Mouse (Mus musculus) layer of hippocampus, adult 9-10 months (tissue): ENCODE data around the gene Hnrnpd.

ENCODE experiments used
- DNase-seq: peaks from one replicate; pipeline ENCODE4 v3.0.0; 2022; ENCODE audit warnings: low spot score

Hnrnpd gene

GRCm38 (mm10) chr5:99978699-99979442 is at the start of gene Hnrnpd, which contains the start of gene 4930524J08Rik:
TSS of gene Hnrnpd (minus strand) at chr5:99978938.
TSS of gene 4930524J08Rik (plus strand) at chr5:99979061.
- peak; percentile 77 for DNase-seq

DNA sequence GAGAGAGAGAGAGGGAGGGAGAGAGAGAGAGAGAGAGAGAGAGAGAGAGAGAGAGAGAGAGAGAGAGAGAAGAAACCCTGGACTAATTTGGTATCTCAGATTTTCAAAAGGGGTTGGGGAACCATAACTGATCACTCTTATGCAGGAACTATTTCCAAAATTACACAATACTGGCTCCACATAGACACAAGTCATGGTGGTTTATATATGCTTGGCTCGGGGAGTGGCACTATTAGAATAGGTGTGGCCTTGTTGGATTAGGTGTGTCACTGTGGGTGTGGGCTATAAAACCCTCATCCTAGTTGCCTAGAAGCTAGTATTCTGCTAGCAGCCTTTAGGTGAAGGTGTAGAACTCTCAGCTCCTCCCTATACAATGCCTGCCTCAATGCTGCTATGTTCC is 46.1 kb upstream of the Hnrnpd start:
- DNase-seq, result no peak

DNA sequence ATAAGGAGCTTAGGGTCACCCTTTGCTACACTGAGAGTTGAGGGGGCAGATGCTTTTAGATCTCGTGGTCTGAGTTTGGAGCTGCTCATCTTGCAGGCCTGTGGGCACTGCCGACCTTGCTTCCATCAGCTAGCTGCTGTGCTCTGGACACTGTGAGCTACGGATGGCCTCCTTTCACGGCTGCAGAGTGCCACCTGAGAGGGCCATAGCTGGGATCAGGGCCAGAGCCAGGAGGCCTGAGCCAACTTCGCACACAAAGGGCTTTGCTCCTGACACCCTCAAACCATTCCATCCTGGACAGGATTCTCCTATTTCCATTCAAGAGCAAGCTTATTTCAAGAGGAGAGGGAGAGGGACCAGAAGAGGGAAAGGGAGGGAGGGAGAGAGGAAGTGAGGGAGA is 45.7 kb upstream of the Hnrnpd start:
- no peak for DNase-seq

- no peak for DNase-seq
Observed at GRCm38 (mm10) chr5:100020089-100020488, 41.4 kb upstream of the Hnrnpd start.

DNA sequence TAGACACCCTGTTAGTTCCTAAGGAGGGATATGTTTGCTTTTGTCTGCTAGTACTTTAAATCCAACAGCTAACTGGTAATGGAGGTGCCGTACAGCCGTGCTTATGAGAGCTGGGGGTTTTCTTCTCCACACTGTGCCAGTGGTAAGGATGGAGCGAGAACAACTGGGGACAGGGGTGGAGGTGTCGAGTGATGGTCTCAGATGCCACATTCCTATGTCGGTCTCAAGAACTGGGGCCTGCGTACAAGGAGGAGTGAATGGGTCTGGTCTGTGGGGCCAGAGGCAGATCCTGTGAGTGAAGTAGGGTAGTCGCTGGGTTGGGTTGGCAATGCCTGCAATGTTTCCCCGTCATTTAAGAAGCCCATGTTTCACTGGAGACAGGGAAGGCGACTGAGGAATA is 33.9 kb upstream of the Hnrnpd start:
- no peak for DNase-seq

- no peak for DNase-seq
Observed at GRCm38 (mm10) chr5:100008485-100008884, 29.7 kb upstream of the Hnrnpd start.

- no peak for DNase-seq
Observed at GRCm38 (mm10) chr5:100007040-100007375, 28.3 kb upstream of the Hnrnpd start.

GRCm38 (mm10) chr5:100006324-100007039 is 27.7 kb upstream of the Hnrnpd start:
- no peak for DNase-seq

GRCm38 (mm10) chr5:100005896-100006295 is 27.2 kb upstream of the Hnrnpd start:
- no peak for DNase-seq

- DNase-seq, result no peak
Observed at GRCm38 (mm10) chr5:100005431-100005830, 26.7 kb upstream of the Hnrnpd start.

GRCm38 (mm10) chr5:100003895-100004294 is 25.2 kb upstream of the Hnrnpd start:
- no peak for DNase-seq

DNA sequence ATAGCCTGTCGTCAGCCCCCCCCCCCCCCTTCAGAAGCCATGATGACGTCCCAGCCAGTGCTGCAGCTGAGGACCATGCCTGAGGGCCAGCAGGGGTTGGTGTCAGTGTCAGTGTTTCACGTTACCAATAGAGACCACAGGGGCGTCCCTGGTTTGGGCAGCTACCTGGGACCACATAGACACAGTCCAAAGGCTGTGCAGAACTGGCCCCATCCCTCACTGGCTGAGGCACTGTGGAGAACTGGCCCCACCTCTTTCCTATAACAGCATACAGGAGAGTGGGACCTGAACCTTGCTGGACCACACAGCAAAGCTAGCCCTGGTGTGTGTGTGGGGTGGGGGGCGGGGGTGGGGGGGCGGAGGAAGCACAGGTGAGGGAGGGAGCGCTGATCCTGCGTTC is 21.8 kb upstream of the Hnrnpd start:
- DNase-seq, result no peak

- no peak for DNase-seq
Observed at GRCm38 (mm10) chr5:100000048-100000447, 21.3 kb upstream of the Hnrnpd start.

DNA sequence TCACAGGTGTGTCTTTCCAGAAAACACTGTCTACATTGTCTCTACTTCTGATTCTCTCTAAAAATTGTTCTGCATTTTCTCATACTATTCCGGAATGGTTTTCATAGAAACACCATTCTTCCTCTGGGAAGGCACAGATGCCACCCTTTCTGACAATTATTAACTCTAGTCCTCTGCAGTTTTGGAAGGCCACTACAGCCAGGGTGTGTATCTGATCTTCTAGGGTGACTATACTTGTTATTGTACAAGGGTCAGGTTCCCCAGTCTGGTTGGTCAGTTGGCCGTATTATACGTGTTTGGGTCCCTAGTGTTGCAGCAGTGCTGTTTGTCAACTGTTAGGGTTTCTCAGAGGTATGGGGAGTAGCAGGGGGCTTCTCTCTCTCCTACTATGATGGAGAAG is 15.9 kb upstream of the Hnrnpd start:
- no peak for DNase-seq

DNA sequence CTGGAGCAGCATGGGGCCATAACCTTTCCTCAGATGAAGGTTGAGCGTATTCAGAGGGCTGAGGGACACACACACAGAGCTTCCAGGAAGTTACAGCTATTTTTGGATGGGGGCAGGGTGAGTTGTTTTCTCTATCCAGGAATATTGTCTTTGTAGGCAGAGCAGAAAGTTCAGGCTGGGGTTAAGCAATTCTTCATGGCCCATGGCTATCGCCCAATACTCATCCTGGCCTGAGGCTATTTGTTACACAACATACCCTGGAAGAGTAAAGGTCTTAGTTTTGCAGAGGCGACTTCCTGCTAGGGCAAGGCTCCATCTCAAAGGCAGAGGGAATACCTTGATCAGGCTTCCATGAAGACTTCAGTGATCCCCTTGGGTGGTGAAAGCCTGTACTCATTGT is 15.4 kb upstream of the Hnrnpd start:
- no peak for DNase-seq

DNA sequence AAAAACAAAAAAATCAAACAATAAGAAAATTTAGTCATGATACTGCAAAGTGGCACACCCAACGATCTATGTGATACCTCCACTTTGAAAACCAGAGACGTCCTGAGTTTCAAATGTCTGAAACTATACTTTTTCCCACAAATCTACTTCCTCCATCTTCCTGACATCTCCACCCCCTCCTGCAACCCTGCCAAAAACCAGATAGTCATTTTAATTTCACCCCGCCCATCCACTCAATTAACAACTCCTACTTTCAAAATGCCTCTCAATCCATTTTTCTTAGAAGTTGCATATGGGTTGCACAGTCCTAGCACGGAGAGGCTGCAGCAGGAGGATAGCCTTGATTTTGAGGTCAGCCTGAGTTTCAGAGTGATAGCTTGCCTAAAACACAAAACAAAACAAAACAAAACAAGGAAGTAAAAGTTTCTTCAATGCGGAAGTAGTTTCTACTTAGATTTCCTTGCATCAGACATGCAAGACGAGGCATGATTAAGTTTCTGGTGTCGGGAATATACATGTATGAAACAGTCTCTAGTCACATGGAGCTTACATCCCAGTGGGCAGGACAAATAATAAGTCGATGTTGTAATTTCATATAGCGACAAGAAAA is 4.8 kb upstream of the Hnrnpd start:
- no peak for DNase-seq

- DNase-seq, result no peak
Observed at GRCm38 (mm10) chr5:99977516-99978301, 1.0 kb downstream of the Hnrnpd start.

DNA sequence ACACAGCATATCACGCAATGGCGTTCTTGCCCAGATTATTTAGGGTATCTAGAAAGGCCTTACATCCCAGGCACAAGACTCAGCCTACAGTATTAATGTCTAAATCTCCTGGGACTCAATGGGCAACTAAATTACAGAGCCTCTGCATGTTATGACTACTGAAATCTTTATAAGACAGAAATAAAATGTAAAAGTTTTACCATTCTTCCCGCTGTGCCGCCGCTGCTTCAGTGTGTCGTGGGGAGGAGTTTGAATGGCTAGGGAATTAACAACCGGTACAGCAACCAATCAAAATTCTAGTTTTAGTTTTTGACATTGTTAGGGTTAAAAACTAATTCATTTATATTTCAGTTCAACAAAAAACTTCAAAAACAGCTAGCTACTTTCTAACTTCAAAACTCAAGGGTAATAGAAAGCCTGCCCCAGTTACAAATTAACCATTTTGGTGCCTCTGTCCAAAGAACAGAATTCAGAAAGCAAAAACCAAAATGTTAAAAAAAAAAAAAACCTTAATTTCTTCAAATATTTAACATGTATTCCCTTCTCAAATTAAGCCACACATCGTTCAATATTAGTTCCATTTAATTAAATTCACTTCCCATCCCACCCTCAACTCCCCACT is 2.3 kb downstream of the Hnrnpd start:
- DNase-seq, result no peak

GRCm38 (mm10) chr5:99975776-99976175 is 3.0 kb downstream of the Hnrnpd start:
- no peak for DNase-seq

DNA sequence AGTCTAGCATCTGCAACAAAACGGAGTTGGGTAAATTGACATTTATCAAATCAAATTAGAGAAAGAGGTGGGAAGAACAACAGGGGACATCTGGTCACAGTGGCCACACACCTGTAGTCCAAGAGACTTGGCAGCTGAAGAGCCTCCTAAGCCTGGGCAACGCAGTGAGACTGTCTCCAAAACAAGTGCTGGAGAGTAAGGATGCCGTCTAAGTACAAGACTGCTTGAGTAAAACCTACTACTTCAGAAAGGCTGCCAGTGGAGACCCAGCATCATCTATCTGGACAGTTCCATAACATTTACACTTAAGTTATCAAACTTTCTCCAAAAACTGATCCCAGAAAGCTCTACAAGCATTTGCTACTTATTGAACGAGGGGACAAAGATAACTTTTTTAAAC is 3.7 kb downstream of the Hnrnpd start:
- DNase-seq, result no peak

- DNase-seq, result no peak
Observed at GRCm38 (mm10) chr5:99973941-99974340, 4.8 kb downstream of the Hnrnpd start.

- DNase-seq, result no peak
Observed at GRCm38 (mm10) chr5:99959960-99960359, 18.8 kb downstream of the Hnrnpd start.
